Comparison of ENCODE assay signal across 21 mouse cellular contexts in genomic region chrX:139814018-139814635, GRCm38 (mm10). TPM values are rescaled to one million over a fixed set of nuclear protein-coding genes. Genes with fewer than 3 reads are reported as not detected.
DNase-seq lines count a peak whose midpoint lies in the region; ATAC-seq and TF ChIP-seq lines count a peak whose summit lies in the region.
"Had no signal": no experiment of that assay in that cellular context is flagged by ENCODE, and none has a peak within 500 bp of the region (broad histone marks: within the 10 kb centered on the region; RNA-seq: fewer than 3 reads in every experiment).

No protein-coding gene starts in this region.

- TF ChIP-seq CTCF in kidney, adult 2 months (conservative IDR thresholded peaks at IDR 0.05; ENCODE audit: insufficient read depth, insufficient read length, low read depth, low read length): no peak
- TF ChIP-seq CTCF in liver, embryonic 14.5 days (IDR thresholded peaks at IDR 0.05; ENCODE audit: low read depth): no peak

- no peaks in the 10 kb centered on the region for H3K36me3 ChIP-seq in kidney, adult 2 months (ENCODE audit: control insufficient read depth, insufficient read depth, low read length)
- no peaks in the 10 kb centered on the region for H3K36me3 ChIP-seq in liver, embryonic 14.5 days (replicated peaks; ENCODE audit: control insufficient read depth, insufficient read depth, low read depth)
- no peaks in the 10 kb centered on the region for H3K36me3 ChIP-seq in splenic B cell, adult 2 months (ENCODE audit: control insufficient read depth, insufficient read depth, low read length, poor library complexity, severe bottlenecking)
- H3K36me3 ChIP-seq in forebrain, embryonic 16.5 days (ENCODE audit: control insufficient read depth, insufficient read depth): no peaks in the 10 kb centered on the region
- H3K36me3 ChIP-seq: heart, embryonic 13.5 days; hindbrain, embryonic 12.5 days; kidney, embryonic 15.5 days; midbrain, embryonic 12.5 days had no signal

- H3K27me3 ChIP-seq in kidney, adult 2 months (replicated peaks; ENCODE audit: control insufficient read depth, insufficient read depth, low read length): no peaks in the 10 kb centered on the region
- H3K27me3 ChIP-seq in liver, embryonic 14.5 days (ENCODE audit: control insufficient read depth, insufficient read depth, low read length): no peaks in the 10 kb centered on the region
- no peaks in the 10 kb centered on the region for H3K27me3 ChIP-seq in splenic B cell, adult 2 months (ENCODE audit: control insufficient read depth, insufficient read depth, low read length, poor library complexity, severe bottlenecking)
- no peaks in the 10 kb centered on the region for H3K27me3 ChIP-seq in forebrain, embryonic 16.5 days (replicated peaks; ENCODE audit: control insufficient read depth, insufficient read depth, low read length)

- TF ChIP-seq EP300 in liver, embryonic 14.5 days (IDR thresholded peaks at IDR 0.05; ENCODE audit: low read depth): peak; percentile 80

- H3K4me1 ChIP-seq in kidney, adult 2 months (ENCODE audit: control insufficient read depth, insufficient read depth, low read length): no peaks in the 10 kb centered on the region; the same call in 1 of the 2 replicates
- H3K4me1 ChIP-seq in liver, embryonic 14.5 days (replicated peaks; ENCODE audit: control insufficient read depth in 2 of 2, insufficient read depth in 2 of 2, low read length in 1 of 2): peaks cover 10 to 31% of the 10 kb centered on the region in 2 experiments
- H3K4me1 ChIP-seq in forebrain, embryonic 16.5 days (replicated peaks; ENCODE audit: control insufficient read depth, insufficient read depth, low read length): no peaks in the 10 kb centered on the region
- H3K4me1 ChIP-seq: heart, embryonic 13.5 days; hindbrain, embryonic 12.5 days; kidney, embryonic 15.5 days; midbrain, embryonic 12.5 days had no signal

- peak overlapping the region; percentile 54 for H3K4me2 ChIP-seq in liver, embryonic 14.5 days (ENCODE audit: low read depth)
- H3K4me2 ChIP-seq in forebrain, embryonic 16.5 days (ENCODE audit: low read length): no peak overlapping the region
- H3K4me2 ChIP-seq: heart, embryonic 13.5 days; hindbrain, embryonic 12.5 days; kidney, embryonic 15.5 days; midbrain, embryonic 12.5 days had no signal

- ATAC-seq in granulocyte monocyte progenitor cell, adult 5-6 weeks (replicated peaks; ENCODE audit: poor library complexity, severe bottlenecking): peak; percentile 74
- ATAC-seq in liver, embryonic 14.5 days (ENCODE audit: insufficient read depth): peak; percentile 88
- no peak for ATAC-seq in forebrain, embryonic 16.5 days
- ATAC-seq: forebrain, postnatal 0 days had no signal

- DNase-seq in kidney, adult 2 months: peak; percentile 57
- DNase-seq in kidney, postnatal 10 days: no peak
- peak; percentile 33 to 54 (median 36) for DNase-seq in liver, embryonic 14.5 days (ENCODE audit: low read depth in 3 of 3, low spot score in 3 of 3)
- peak; percentile 1 for DNase-seq in splenic B cell, adult 2 months (ENCODE audit: low read depth, low spot score)
- DNase-seq in cerebellum, postnatal 10 days: no peak
- no peak for DNase-seq in layer of hippocampus, postnatal 36 days
- DNase-seq: adrenal gland, postnatal 36 days; cerebellum, adult 11 months; forebrain, postnatal 0 days; gastrocnemius, postnatal 25 days; lung, postnatal 10 days; right cerebral cortex, postnatal 25 days; thymus, postnatal 25 days had no signal

- no peak overlapping the region for H3K4me3 ChIP-seq in kidney, adult 2 months (ENCODE audit: insufficient read depth, low read depth, low read length)
- no peak overlapping the region; a peak in 1 of 4 replicates for H3K4me3 ChIP-seq in liver, embryonic 14.5 days (ENCODE audit: insufficient read depth in 1 of 2, low read depth in 2 of 2, low read length in 2 of 2)
- no peak overlapping the region for H3K4me3 ChIP-seq in forebrain, embryonic 16.5 days (replicated peaks; ENCODE audit: low read length)
- H3K4me3 ChIP-seq: heart, embryonic 13.5 days; hindbrain, embryonic 12.5 days; kidney, embryonic 15.5 days; midbrain, embryonic 12.5 days had no signal

- no peaks in the 10 kb centered on the region for H3K9me3 ChIP-seq in liver, embryonic 14.5 days (ENCODE audit: control insufficient read depth, low read length)
- no peaks in the 10 kb centered on the region for H3K9me3 ChIP-seq in forebrain, embryonic 16.5 days (ENCODE audit: control insufficient read depth, low read length)
- H3K9me3 ChIP-seq: heart, embryonic 13.5 days; hindbrain, embryonic 12.5 days; kidney, embryonic 15.5 days; midbrain, embryonic 12.5 days had no signal

- H3K9ac ChIP-seq in liver, embryonic 14.5 days (replicated peaks): no peak overlapping the region
- H3K9ac ChIP-seq in forebrain, embryonic 16.5 days (replicated peaks; ENCODE audit: low read depth, low read length): no peak overlapping the region
- H3K9ac ChIP-seq: forebrain, postnatal 0 days; heart, embryonic 13.5 days; hindbrain, embryonic 12.5 days; kidney, embryonic 15.5 days; midbrain, embryonic 12.5 days had no signal

- peak overlapping the region; percentile 69 for H3K27ac ChIP-seq in kidney, adult 2 months (ENCODE audit: insufficient read depth, low read depth, low read length)
- H3K27ac ChIP-seq in liver, embryonic 14.5 days: peak overlapping the region; percentile 27
- no peak overlapping the region for H3K27ac ChIP-seq in forebrain, embryonic 16.5 days (ENCODE audit: low read length)
- H3K27ac ChIP-seq: heart, embryonic 13.5 days; hindbrain, embryonic 12.5 days; kidney, embryonic 15.5 days; midbrain, embryonic 12.5 days had no signal

- 57% methylated on average over 8 of the region's 8 CpGs for WGBS in kidney, adult 2 months
- 30% methylated on average over 8 of the region's 8 CpGs for WGBS in liver, embryonic 14.5 days (ENCODE audit: insufficient replicate concordance)
- WGBS in forebrain, embryonic 16.5 days: 90% methylated on average over 8 of the region's 8 CpGs

- TF ChIP-seq POLR2A in kidney, adult 2 months (IDR thresholded peaks at IDR 0.05; ENCODE audit: low read depth, low read length): no peak

RNA-seq across cellular contexts. Expression of gene Cldn2, which starts 13.5 kb away (rescaled TPM):
- polyA plus RNA-seq in kidney, adult 2 months (2012; rRNA removed): 203 and 226 TPM in 2 replicates
- total RNA-seq in granulocyte monocyte progenitor cell, adult 5-6 weeks (2014; fragmentation: Nextera tagmentation): not detected in 2 replicates
- not detected in 2 replicates for total RNA-seq in granulocyte monocyte progenitor cell, adult 5-6 weeks (2017)
- polyA plus RNA-seq in liver, embryonic 14.5 days (2012; rRNA removed): 0.11 and 0.19 TPM in 2 replicates
- polyA plus RNA-seq in liver, embryonic 14.5 days (2014; fragmentation: Nextera tagmentation; extraction: Ambion mirVana): 0.18 TPM in 1 of 2 replicates, not detected in the other
- total RNA-seq in layer of hippocampus, postnatal 36 days (2021): 1 to 10 TPM in 1 of 2 experiments, under 1 TPM in 1; 0.35 to 1.7 TPM
- polyA plus RNA-seq in forebrain, embryonic 16.5 days (2015; fragmentation: Nextera tagmentation; extraction: Ambion mirVana): 0.89 and 1.3 TPM in 2 replicates
- total RNA-seq: gastrocnemius, postnatal 25 days had no signal
- polyA plus RNA-seq: limb, embryonic 11.5 days had no signal

RNA-seq across cellular contexts. Expression of gene Ripply1, which starts 32.0 kb away (rescaled TPM):
- 0.09 and 0.12 TPM in 2 replicates for polyA plus RNA-seq in kidney, adult 2 months (2012; rRNA removed)
- total RNA-seq in granulocyte monocyte progenitor cell, adult 5-6 weeks (2014; fragmentation: Nextera tagmentation): not detected in 2 replicates
- not detected in 2 replicates for total RNA-seq in granulocyte monocyte progenitor cell, adult 5-6 weeks (2017)
- polyA plus RNA-seq in liver, embryonic 14.5 days (2012; rRNA removed): 0.08 TPM in 1 of 2 replicates, not detected in the other
- not detected in 2 replicates for polyA plus RNA-seq in liver, embryonic 14.5 days (2014; fragmentation: Nextera tagmentation; extraction: Ambion mirVana)
- total RNA-seq in layer of hippocampus, postnatal 36 days (2021): not detected
- not detected in 2 replicates for polyA plus RNA-seq in forebrain, embryonic 16.5 days (2015; fragmentation: Nextera tagmentation; extraction: Ambion mirVana)
- total RNA-seq: adrenal gland, postnatal 36 days; forebrain, postnatal 0 days; gastrocnemius, postnatal 25 days; layer of hippocampus, postnatal 10 days had no signal
- polyA plus RNA-seq: forebrain, postnatal 0 days; heart, embryonic 13.5 days; hindbrain, embryonic 12.5 days; kidney, embryonic 15.5 days; limb, embryonic 11.5 days had no signal

RNA-seq across cellular contexts. Expression of gene Morc4, which starts 57.4 kb away (rescaled TPM):
- 3.8 and 6.1 TPM in 2 replicates for polyA plus RNA-seq in kidney, adult 2 months (2012; rRNA removed)
- 2.6 and 6.1 TPM in 2 replicates for total RNA-seq in granulocyte monocyte progenitor cell, adult 5-6 weeks (2014; fragmentation: Nextera tagmentation)
- total RNA-seq in granulocyte monocyte progenitor cell, adult 5-6 weeks (2017): 2.2 and 5.7 TPM in 2 replicates
- 6.6 and 9.4 TPM in 2 replicates for polyA plus RNA-seq in liver, embryonic 14.5 days (2012; rRNA removed)
- polyA plus RNA-seq in liver, embryonic 14.5 days (2014; fragmentation: Nextera tagmentation; extraction: Ambion mirVana): 17.7 and 19.0 TPM in 2 replicates
- total RNA-seq in layer of hippocampus, postnatal 36 days (2021): 1 to 10 TPM; 5.7 to 6.3 TPM
- polyA plus RNA-seq in forebrain, embryonic 16.5 days (2015; fragmentation: Nextera tagmentation; extraction: Ambion mirVana): 2.6 and 3.7 TPM in 2 replicates

Comparison
In these comparisons a context has a peak if more than half of its experiments do, and no peak if none do; other contexts are left out.
1. DNase-seq: peak in kidney, adult 2 months (single experiment), liver, embryonic 14.5 days (3 of 3) and splenic B cell, adult 2 months (single experiment); none in kidney, postnatal 10 days (single experiment), cerebellum, postnatal 10 days (0 of 2) and layer of hippocampus, postnatal 36 days (0 of 2).
2. RNA of gene Cldn2, which starts 13.5 kb away (polyA plus RNA-seq): 203 to 226 TPM in kidney, adult 2 months; 0.89 to 1.3 TPM in forebrain, embryonic 16.5 days and 0.11 to 0.19 TPM in liver, embryonic 14.5 days; every median in the first group is over 10 times any median in the second.